Mouse (Mus musculus) intestine, embryonic 16.5 days (tissue): Measurements from ENCODE around the gene Stra6. TPM values are rescaled to one million over a fixed set of nuclear protein-coding genes. Genes with fewer than 3 reads are reported as not detected.

Experiments
- ATAC-seq: fragments of 200-750 bp; cut with Nextera tagmentation; 2 replicates; pipeline ENCODE4 v1.8.0; 2017; ENCODE audit warnings: moderate TSS enrichment, moderate library complexity
- H3K27ac ChIP-seq: fragments of 300-500 bp; sonication (generic); 2 replicates; pipeline ENCODE4 v1.5.1; 2014; ENCODE audit warnings: mild to moderate bottlenecking, low read length
- H3K27me3 ChIP-seq: fragments of 300-500 bp; sonication (generic); replicated peaks from 2 replicates; pipeline ENCODE4 v1.6.1; 2014; ENCODE audit warnings: low read length, control low read depth, mixed read lengths; ENCODE audit not compliant: control insufficient read depth, insufficient read depth
- H3K36me3 ChIP-seq: fragments of 300-500 bp; sonication (generic); 2 replicates; pipeline ENCODE4 v1.6.1; 2014; ENCODE audit warnings: low read length, control low read depth; ENCODE audit not compliant: control insufficient read depth, insufficient read depth
- H3K4me1 ChIP-seq: fragments of 300-500 bp; sonication (generic); 2 replicates; pipeline ENCODE4 v1.6.1; 2014; ENCODE audit warnings: low read length, control low read depth, mixed read lengths; ENCODE audit not compliant: control insufficient read depth, insufficient read depth
- H3K4me2 ChIP-seq: fragments of 300-500 bp; sonication (generic); 2 replicates; pipeline ENCODE4 v1.6.1; 2014; ENCODE audit warnings: low read depth, low read length, control low read depth
- H3K4me3 ChIP-seq: fragments of 300-500 bp; sonication (generic); 2 replicates; pipeline ENCODE4 v1.5.1; 2014; ENCODE audit warnings: mild to moderate bottlenecking, low read length
- H3K9ac ChIP-seq: fragments of 300-500 bp; sonication (generic); 2 replicates; pipeline ENCODE4 v1.6.1; 2014; ENCODE audit warnings: low read depth, low read length
- H3K9me3 ChIP-seq: fragments of 300-500 bp; sonication (generic); 2 replicates; pipeline ENCODE4 v1.6.1; 2016; ENCODE audit warnings: low read length, control low read depth; ENCODE audit not compliant: control insufficient read depth
- WGBS: fragments of 180-500 bp; shearing (Covaris S2); extraction: QIAGEN DNeasy Blood & Tissue Kit; methylation state at CpG from one replicate; pipeline ENCODE4 v1.1.7; 2014; 5-methylcytosine and 5-hydroxymethylcytosine counted together
- polyA plus RNA-seq: library from polyadenylated mRNA; unstranded; fragments of >200 nt; fragmentation: Nextera tagmentation; extraction: Ambion mirVana; gene quantifications from 2 replicates; pipeline ENCODE4 v1.2.1, GENCODE M21; 2015

Stra6 gene
- polyA plus RNA-seq, 1 experiment from 2014 or later, result 2.6 TPM

- H3K27ac ChIP-seq, result no peak overlapping the region
- no peak overlapping the region for H3K4me2 ChIP-seq
- H3K9me3 ChIP-seq, result no peaks in the 10 kb centered on the region
- H3K4me3 ChIP-seq, result no peak overlapping the region
- no peaks in the 10 kb centered on the region for H3K36me3 ChIP-seq
- H3K4me1 ChIP-seq, result peaks cover 23% of the 10 kb centered on the region
- H3K9ac ChIP-seq, result no peak overlapping the region
- ATAC-seq, result no peak
- WGBS, result 51% methylated on average over 3 of the region's 3 CpGs
- H3K27me3 ChIP-seq, result no peaks in the 10 kb centered on the region
These were observed 67.3 kb downstream of the Stra6 start for GRCm38 (mm10) chr9:58130909-58131308.

GRCm38 (mm10) chr9:58131735-58132134 is 68.1 kb downstream of the Stra6 start:
- Histone ChIP-seq H3K36me3 (no peaks in the 10 kb centered on the region), H3K27ac (no peak overlapping the region), H3K4me2 (no peak overlapping the region), H3K4me3 (no peak overlapping the region), H3K9ac (no peak overlapping the region), H3K27me3 (no peaks in the 10 kb centered on the region), H3K9me3 (no peaks in the 10 kb centered on the region), H3K4me1 (peaks cover 23% of the 10 kb centered on the region)
- whole genome bisulfite sequencing, result 74% methylated on average over 7 of the region's 7 CpGs
- no peak for ATAC-seq

GRCm38 (mm10) chr9:58133893-58134884 is 70.6 kb downstream of the Stra6 start:
- Histone ChIP-seq H3K27me3 (no peaks in the 10 kb centered on the region), H3K36me3 (no peaks in the 10 kb centered on the region), H3K4me3 (no peak overlapping the region), H3K9me3 (no peaks in the 10 kb centered on the region), H3K27ac (0 out of 2 replicates have a peak overlapping the region, but pooled peaks have one; percentile 3), H3K4me1 (peaks cover 15% of the 10 kb centered on the region), H3K4me2 (no peak overlapping the region), H3K9ac (no peak overlapping the region)
- peak; percentile 59 for ATAC-seq
- 17% methylated on average over 17 of the region's 17 CpGs for WGBS

- no peak for ATAC-seq
- 37% methylated on average over 7 of the region's 7 CpGs for WGBS
- H3K9ac ChIP-seq, result no peak overlapping the region
- no peaks in the 10 kb centered on the region for H3K9me3 ChIP-seq
- H3K4me3 ChIP-seq, result no peak overlapping the region
- H3K4me1 ChIP-seq, result peaks cover 14% of the 10 kb centered on the region
- no peak overlapping the region for H3K4me2 ChIP-seq
- H3K36me3 ChIP-seq, result no peaks in the 10 kb centered on the region
- no peaks in the 10 kb centered on the region for H3K27me3 ChIP-seq
- H3K27ac ChIP-seq, result no peak overlapping the region
These were observed 71.3 kb downstream of the Stra6 start for GRCm38 (mm10) chr9:58134906-58135305.

- Histone ChIP-seq H3K36me3 (no peaks in the 10 kb centered on the region), H3K4me3 (no peak overlapping the region), H3K4me1 (peaks cover 19% of the 10 kb centered on the region), H3K4me2 (no peak overlapping the region), H3K9ac (no peak overlapping the region), H3K9me3 (no peaks in the 10 kb centered on the region), H3K27ac (no peak overlapping the region), H3K27me3 (no peaks in the 10 kb centered on the region)
- ATAC-seq, result 0 out of 2 replicates have a peak, but pooled peaks have one; percentile 16
- WGBS, result 43% methylated on average over 2 of the region's 2 CpGs
These were observed 72.3 kb downstream of the Stra6 start for GRCm38 (mm10) chr9:58135921-58136321.

- no peak overlapping the region for H3K27ac ChIP-seq
- WGBS, result 19% methylated on average over 6 of the region's 6 CpGs
- H3K4me3 ChIP-seq, result no peak overlapping the region
- peak; percentile 43; the same call in 1 of the 2 replicates for ATAC-seq
- H3K9ac ChIP-seq, result no peak overlapping the region
- H3K27me3 ChIP-seq, result no peaks in the 10 kb centered on the region
- no peaks in the 10 kb centered on the region for H3K9me3 ChIP-seq
- no peak overlapping the region for H3K4me2 ChIP-seq
- no peaks in the 10 kb centered on the region for H3K36me3 ChIP-seq
- peaks cover 14% of the 10 kb centered on the region for H3K4me1 ChIP-seq
These were observed 76.4 kb downstream of the Stra6 start for GRCm38 (mm10) chr9:58139947-58140346.

GRCm38 (mm10) chr9:58143419-58143818 is 79.8 kb downstream of the Stra6 start:
- Histone ChIP-seq H3K27ac (no peak overlapping the region), H3K36me3 (no peaks in the 10 kb centered on the region), H3K9ac (no peak overlapping the region), H3K4me3 (no peak overlapping the region), H3K27me3 (no peaks in the 10 kb centered on the region), H3K4me1 (peaks cover 14% of the 10 kb centered on the region), H3K9me3 (no peaks in the 10 kb centered on the region), H3K4me2 (no peak overlapping the region)
- ATAC-seq, result no peak
- WGBS, result 32% methylated on average over 7 of the region's 7 CpGs

- Histone ChIP-seq H3K27ac (no peak overlapping the region), H3K4me1 (peaks cover 12% of the 10 kb centered on the region), H3K9ac (no peak overlapping the region), H3K9me3 (no peaks in the 10 kb centered on the region), H3K4me2 (no peak overlapping the region), H3K36me3 (no peaks in the 10 kb centered on the region), H3K4me3 (no peak overlapping the region), H3K27me3 (no peaks in the 10 kb centered on the region)
- WGBS, result 71% methylated on average over 1 of the region's 1 CpGs
- ATAC-seq, result no peak
These were observed 81.1 kb downstream of the Stra6 start for GRCm38 (mm10) chr9:58144664-58145063.

GRCm38 (mm10) chr9:58145417-58145816 is 81.8 kb downstream of the Stra6 start:
- Histone ChIP-seq H3K27ac (no peak overlapping the region), H3K4me3 (no peak overlapping the region), H3K36me3 (no peaks in the 10 kb centered on the region), H3K27me3 (no peaks in the 10 kb centered on the region), H3K9ac (no peak overlapping the region), H3K4me1 (peaks cover 5% of the 10 kb centered on the region; the same call in 1 of the 2 replicates), H3K4me2 (no peak overlapping the region), H3K9me3 (no peaks in the 10 kb centered on the region)
- ATAC-seq, result no peak
- WGBS, result 82% methylated on average over 5 of the region's 5 CpGs
